Mouse (Mus musculus): ENCODE measurements around the gene C1qtnf9. TPM values are rescaled to one million over a fixed set of nuclear protein-coding genes. Genes with fewer than 3 reads are reported as not detected.
A peak's percentile ranks its signal among the peaks of the same experiment; 100 is the strongest.

The C1qtnf9 gene
- polyA plus RNA-seq, 1 experiment from 2014 or later, result 0.17 TPM

GRCm38 (mm10) chr14:60770594-60770993, 2.7 kb downstream of the C1qtnf9 start:
- no peaks in the 10 kb centered on the region for H3K4me1 ChIP-seq
- H3K27ac ChIP-seq (replicated peaks), result no peak overlapping the region
- no peaks in the 10 kb centered on the region for H3K36me3 ChIP-seq
- H3K9me3 ChIP-seq, result no peaks in the 10 kb centered on the region
- 73% methylated on average over 6 of the region's 6 CpGs for WGBS
- H3K4me3 ChIP-seq, result no peak overlapping the region
- no peak overlapping the region for H3K9ac ChIP-seq (replicated peaks)
- H3K27me3 ChIP-seq, result no peaks in the 10 kb centered on the region
- peak overlapping the region; percentile 44 for H3K4me2 ChIP-seq (replicated peaks)
- peak; percentile 47; the same call in 1 of the 2 replicates for ATAC-seq (replicated peaks)

- Histone ChIP-seq H3K36me3 (no peaks in the 10 kb centered on the region), H3K27me3 (no peaks in the 10 kb centered on the region), H3K4me2 (replicated peaks) (peak overlapping the region; percentile 44), H3K27ac (replicated peaks) (no peak overlapping the region), H3K4me1 (no peaks in the 10 kb centered on the region), H3K9ac (replicated peaks) (0 out of 2 replicates have a peak overlapping the region, but pooled peaks have one; percentile 30), H3K9me3 (no peaks in the 10 kb centered on the region), H3K4me3 (peak overlapping the region; percentile 38)
- ATAC-seq (replicated peaks), result peak; percentile 79
- 5% methylated on average over 8 of the region's 8 CpGs for WGBS
Observed at GRCm38 (mm10) chr14:60771057-60771456, 3.1 kb downstream of the C1qtnf9 start.

GRCm38 (mm10) chr14:60773476-60773875, 5.5 kb downstream of the C1qtnf9 start:
- Histone ChIP-seq H3K4me1 (no peaks in the 10 kb centered on the region), H3K9me3 (no peaks in the 10 kb centered on the region)
- 90% methylated on average over 2 of the region's 2 CpGs for WGBS

GRCm38 (mm10) chr14:60776521-60776920, 8.6 kb downstream of the C1qtnf9 start:
- no peaks in the 10 kb centered on the region for H3K27me3 ChIP-seq
- WGBS, result 92% methylated on average over 8 of the region's 8 CpGs
- no peak overlapping the region for H3K4me3 ChIP-seq
- H3K36me3 ChIP-seq, result no peaks in the 10 kb centered on the region
- no peak overlapping the region for H3K4me2 ChIP-seq (replicated peaks)
- no peak for ATAC-seq (replicated peaks)
- H3K4me1 ChIP-seq, result no peaks in the 10 kb centered on the region
- H3K27ac ChIP-seq (replicated peaks), result no peak overlapping the region
- H3K9ac ChIP-seq (replicated peaks), result no peak overlapping the region
- no peaks in the 10 kb centered on the region for H3K9me3 ChIP-seq

More at GRCm38 (mm10) chr14:60773476-60773875, 5.5 kb downstream of the C1qtnf9 start:
- Histone ChIP-seq H3K4me3 (no peak overlapping the region), H3K9ac (replicated peaks) (no peak overlapping the region), H3K27ac (replicated peaks) (no peak overlapping the region), H3K27me3 (no peaks in the 10 kb centered on the region), H3K36me3 (no peaks in the 10 kb centered on the region), H3K4me2 (replicated peaks) (no peak overlapping the region)
- ATAC-seq (replicated peaks), result no peak

- 84% methylated on average over 5 of the region's 5 CpGs for WGBS
- H3K4me1 ChIP-seq, result no peaks in the 10 kb centered on the region
- no peak for ATAC-seq (replicated peaks)
- no peaks in the 10 kb centered on the region for H3K9me3 ChIP-seq
- no peak overlapping the region for H3K4me2 ChIP-seq (replicated peaks)
- H3K9ac ChIP-seq (replicated peaks), result no peak overlapping the region
- H3K36me3 ChIP-seq, result no peaks in the 10 kb centered on the region
- H3K27ac ChIP-seq (replicated peaks), result no peak overlapping the region
- H3K27me3 ChIP-seq, result no peaks in the 10 kb centered on the region
- H3K4me3 ChIP-seq, result no peak overlapping the region
Observed at GRCm38 (mm10) chr14:60777485-60777919, 9.6 kb downstream of the C1qtnf9 start.

GRCm38 (mm10) chr14:60779198-60779597, 11.3 kb downstream of the C1qtnf9 start:
- Histone ChIP-seq H3K9ac (replicated peaks) (no peak overlapping the region), H3K27ac (replicated peaks) (no peak overlapping the region), H3K36me3 (no peaks in the 10 kb centered on the region), H3K9me3 (no peaks in the 10 kb centered on the region), H3K4me3 (no peak overlapping the region), H3K27me3 (no peaks in the 10 kb centered on the region), H3K4me2 (replicated peaks) (no peak overlapping the region), H3K4me1 (no peaks in the 10 kb centered on the region)
- WGBS, result 97% methylated on average over 7 of the region's 7 CpGs
- ATAC-seq (replicated peaks), result no peak

- H3K4me3 ChIP-seq, result no peak overlapping the region
- no peak overlapping the region for H3K27ac ChIP-seq (replicated peaks)
- no peak for ATAC-seq (replicated peaks)
- no peaks in the 10 kb centered on the region for H3K27me3 ChIP-seq
- H3K9me3 ChIP-seq, result no peaks in the 10 kb centered on the region
- peaks cover 8% of the 10 kb centered on the region for H3K4me1 ChIP-seq
- no peak overlapping the region for H3K4me2 ChIP-seq (replicated peaks)
- 52% methylated on average over 7 of the region's 7 CpGs for WGBS
- no peak overlapping the region for H3K9ac ChIP-seq (replicated peaks)
- no peaks in the 10 kb centered on the region for H3K36me3 ChIP-seq
Observed at GRCm38 (mm10) chr14:60782121-60782656, 14.3 kb downstream of the C1qtnf9 start.

GRCm38 (mm10) chr14:60783196-60783595, 15.3 kb downstream of the C1qtnf9 start:
- Histone ChIP-seq H3K27ac (replicated peaks) (no peak overlapping the region), H3K27me3 (no peaks in the 10 kb centered on the region), H3K4me3 (no peak overlapping the region), H3K4me1 (peaks cover 8% of the 10 kb centered on the region), H3K4me2 (replicated peaks) (no peak overlapping the region), H3K9ac (replicated peaks) (no peak overlapping the region), H3K36me3 (no peaks in the 10 kb centered on the region), H3K9me3 (no peaks in the 10 kb centered on the region)
- 51% methylated on average over 8 of the region's 8 CpGs for WGBS
- ATAC-seq (replicated peaks), result no peak

- no peaks in the 10 kb centered on the region for H3K9me3 ChIP-seq
- peak within 1 kb of the TSS; percentile 59; the same call in 1 of the 2 replicates for H3K27ac ChIP-seq (replicated peaks)
- H3K36me3 ChIP-seq, result no peaks in the 10 kb centered on the region
- peaks cover 8% of the 10 kb centered on the region for H3K4me1 ChIP-seq
- H3K4me3 ChIP-seq, result peak within 1 kb of the TSS; percentile 61
- peak within 1 kb of the TSS; percentile 72 for H3K4me2 ChIP-seq (replicated peaks)
- peak within 1 kb of the TSS; percentile 63 for H3K9ac ChIP-seq (replicated peaks)
- ATAC-seq (replicated peaks), result peak; percentile 97
- no peaks in the 10 kb centered on the region for H3K27me3 ChIP-seq
- WGBS, result 1% methylated on average over 61 of the region's 61 CpGs
Observed at GRCm38 (mm10) chr14:60784427-60785315, 16.7 kb downstream of the C1qtnf9 start, which contains the start of gene Mipep. Gene Mipep, plus strand, starts transcription at chr14:60784573.

- H3K27ac ChIP-seq (replicated peaks), result no peak overlapping the region
- WGBS, result 36% methylated on average over 3 of the region's 3 CpGs
- H3K4me3 ChIP-seq, result no peak overlapping the region
- peaks cover 5% of the 10 kb centered on the region for H3K4me1 ChIP-seq
- ATAC-seq (replicated peaks), result no peak
- no peak overlapping the region for H3K4me2 ChIP-seq (replicated peaks)
- no peak overlapping the region for H3K9ac ChIP-seq (replicated peaks)
- no peaks in the 10 kb centered on the region for H3K9me3 ChIP-seq
- H3K27me3 ChIP-seq, result no peaks in the 10 kb centered on the region
- H3K36me3 ChIP-seq, result peaks cover 28% of the 10 kb centered on the region
Observed at GRCm38 (mm10) chr14:60790103-60790502, 22.2 kb downstream of the C1qtnf9 start.

GRCm38 (mm10) chr14:60796600-60797322, 28.8 kb downstream of the C1qtnf9 start:
- Histone ChIP-seq H3K36me3 (peaks cover 25% of the 10 kb centered on the region), H3K4me1 (no peaks in the 10 kb centered on the region), H3K4me2 (replicated peaks) (no peak overlapping the region), H3K4me3 (no peak overlapping the region), H3K9ac (replicated peaks) (no peak overlapping the region), H3K9me3 (no peaks in the 10 kb centered on the region), H3K27me3 (no peaks in the 10 kb centered on the region), H3K27ac (replicated peaks) (no peak overlapping the region)
- WGBS, result 93% methylated on average over 4 of the region's 4 CpGs
- ATAC-seq (replicated peaks), result no peak

- Histone ChIP-seq H3K27ac (replicated peaks) (no peak overlapping the region), H3K4me2 (replicated peaks) (no peak overlapping the region), H3K27me3 (no peaks in the 10 kb centered on the region), H3K4me3 (no peak overlapping the region), H3K36me3 (peaks cover 22% of the 10 kb centered on the region), H3K9me3 (no peaks in the 10 kb centered on the region), H3K4me1 (no peaks in the 10 kb centered on the region), H3K9ac (replicated peaks) (no peak overlapping the region)
- 92% methylated on average over 5 of the region's 5 CpGs for WGBS
- no peak for ATAC-seq (replicated peaks)
Observed at GRCm38 (mm10) chr14:60797596-60797995, 29.7 kb downstream of the C1qtnf9 start.

Measured in forebrain, embryonic 15.5 days (tissue).